Mouse (Mus musculus): ENCODE results near the gene Zfp513. TPM values are rescaled to one million over a fixed set of nuclear protein-coding genes. Genes with fewer than 3 reads are reported as not detected.

The Zfp513 gene
- total and polyA plus RNA-seq, 3 experiments, result 3.6 to 10.2 (median 7.4) TPM

GRCm38 (mm10) chr5:31221304-31221945 is 19.3 kb upstream of the Zfp513 start:
- Histone ChIP-seq H3K27ac (ENCODE audit: insufficient read depth, low read depth) (peak overlapping the region; percentile 26), H3K4me3 (replicated peaks in 1 of 3; ENCODE audit: low read depth in 2 of 3, low read length in 2 of 3, poor library complexity in 1 of 3) (peak overlapping the region; percentile 64 to 93 (median 93)), H3K36me3 (replicated peaks in 1 of 2; ENCODE audit: control insufficient read depth in 1 of 2, insufficient read depth in 1 of 2, low read length in 1 of 2) (peaks cover 0 to 4% of the 10 kb centered on the region in 2 experiments), H3K9ac (ENCODE audit: insufficient read depth, low read depth) (peak overlapping the region; percentile 87), H3K27me3 (replicated peaks) (no peaks in the 10 kb centered on the region), H3K4me2 (ENCODE audit: insufficient read depth, low read depth, poor library complexity, severe bottlenecking) (peak overlapping the region; percentile 24), H3K79me2 (replicated peaks; ENCODE audit: control insufficient read depth, extremely low read depth, insufficient read depth, poor library complexity, severe bottlenecking) (peaks cover 36% of the 10 kb centered on the region), H3K9me3 (replicated peaks; ENCODE audit: low read length) (no peaks in the 10 kb centered on the region), H3K4me1 (ENCODE audit: control insufficient read depth in 1 of 2, insufficient read depth in 2 of 2) (peaks cover 0 to 13% of the 10 kb centered on the region in 2 experiments; a peak in 2 of 4 replicates)
- TF ChIP-seq HCFC1 (IDR thresholded peaks at IDR 0.05; ENCODE audit: low read depth, low read length), result peak; percentile 57
- TF ChIP-seq CHD1 (IDR thresholded peaks at IDR 0.05; ENCODE audit: low read depth, low read length), result peak; percentile 78
- TF ChIP-seq ETS1 (conservative IDR thresholded peaks at IDR 0.05; ENCODE audit: low read depth, low read length), result no peak
- TF ChIP-seq SMC3 (IDR thresholded peaks at IDR 0.05; ENCODE audit: low read depth, low read length), result peak; percentile 50
- TF ChIP-seq SIN3A (IDR thresholded peaks at IDR 0.05; ENCODE audit: low read length), result peak; percentile 61
- TF ChIP-seq ZMIZ1 (IDR thresholded peaks at IDR 0.05; ENCODE audit: low read depth, low read length), result 0 out of 2 replicates have a peak, but pooled peaks have one; percentile 55
- peak; percentile 37; the same call in 1 of the 2 replicates for TF ChIP-seq MAZ (IDR thresholded peaks at IDR 0.05; ENCODE audit: low read depth, low read length)
- no peak for TF ChIP-seq CHD2 (IDR thresholded peaks at IDR 0.05; ENCODE audit: low read length)
- TF ChIP-seq NELFE (IDR thresholded peaks at IDR 0.05; ENCODE audit: low read depth, low read length), result peak; percentile 51; the same call in 1 of the 2 replicates
- no peak for TF ChIP-seq MAFK (IDR thresholded peaks at IDR 0.05; ENCODE audit: insufficient replicate concordance, low read length)
- TF ChIP-seq MAX (IDR thresholded peaks at IDR 0.05; ENCODE audit: low read length), result no peak; the same call in 1 of the 2 replicates
- peak; percentile 59 for TF ChIP-seq RAD21 (IDR thresholded peaks at IDR 0.05; ENCODE audit: low read depth, low read length)
- peak; percentile 11; the same call in 1 of the 2 replicates for TF ChIP-seq ELF1 (IDR thresholded peaks at IDR 0.05; ENCODE audit: low read depth, low read length)
- TF ChIP-seq IRF4 (IDR thresholded peaks at IDR 0.05; ENCODE audit: low read depth, low read length), result peak; percentile 23; the same call in 1 of the 2 replicates
- no peak for TF ChIP-seq JUND (conservative IDR thresholded peaks at IDR 0.05; ENCODE audit: low read depth, low read length)
- peak in 1 of 2 experiments; percentile 82; a peak in 2 of 4 replicates for TF ChIP-seq CTCF (conservative IDR thresholded peaks at IDR 0.05 in 1 of 2, IDR thresholded peaks at IDR 0.05 in 1 of 2; ENCODE audit: low read depth in 2 of 2, low read length in 2 of 2)
- peak; percentile 58 for TF ChIP-seq ZNF384 (IDR thresholded peaks at IDR 0.05; ENCODE audit: low read depth, low read length)
- TF ChIP-seq MYC (IDR thresholded peaks at IDR 0.05; ENCODE audit: low read depth, low read length), result peak; percentile 85
- TF ChIP-seq TCF12 (IDR thresholded peaks at IDR 0.05; ENCODE audit: low read depth, low read length), result peak; percentile 46
- TF ChIP-seq NRF1 (IDR thresholded peaks at IDR 0.05; ENCODE audit: low read depth, low read length), result peak; percentile 37
- no peak for TF ChIP-seq POLR2A (IDR thresholded peaks at IDR 0.05; ENCODE audit: low read depth, low read length)
- TF ChIP-seq KAT2A (IDR thresholded peaks at IDR 0.05; ENCODE audit: insufficient replicate concordance, low read length), result no peak
- TF ChIP-seq USF2 (conservative IDR thresholded peaks at IDR 0.05; ENCODE audit: low read depth, low read length), result no peak
- no peak for TF ChIP-seq TBP (conservative IDR thresholded peaks at IDR 0.05; ENCODE audit: low read depth, low read length)
- in situ Hi-C loops (cut with MboI; ENCODE audit: low pct_ligation_motif_present, low pct_unique_long_range_greater_than_20kb, low sequenced_read_pairs) (no loop called here), dilution Hi-C loops (cut with MboI; ENCODE audit: extremely low pct_ligation_motif_present, extremely low pct_unique_long_range_greater_than_20kb, low sequenced_read_pairs) (no loop called here)
- peak; percentile 85 for DNase-seq (ENCODE audit: extremely low read depth)

All from CH12.LX (cell line).